Mouse (Mus musculus) naive thymus-derived CD4-positive, alpha-beta T cell, adult 2 months (primary cell): ENCODE results near the gene Setmar.

Experiments used
- DNase-seq: peaks from one replicate; pipeline ENCODE4 v3.0.0-alpha.2; 2011; ENCODE audit warnings: low read depth

The Setmar gene

DNA sequence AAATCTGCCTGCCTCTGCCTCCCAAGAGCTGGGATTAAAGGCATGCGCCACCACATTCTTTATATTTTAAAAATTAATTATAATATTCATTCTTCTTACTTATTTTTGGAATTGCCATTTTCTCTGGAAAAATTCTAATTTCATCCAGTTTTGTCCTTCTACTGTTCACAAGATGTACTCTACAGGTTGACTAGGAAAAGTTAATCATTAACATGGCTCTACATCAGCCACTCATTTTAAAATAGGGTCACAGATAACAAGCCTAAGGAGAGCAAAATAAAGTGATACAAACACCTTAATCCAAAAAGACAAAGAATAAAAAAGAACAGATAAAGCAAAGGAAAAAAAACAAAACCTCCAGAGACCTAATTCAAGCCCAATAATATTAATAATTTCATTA is 50.1 kb downstream of the Setmar start:
- DNase-seq, result no peak

DNA sequence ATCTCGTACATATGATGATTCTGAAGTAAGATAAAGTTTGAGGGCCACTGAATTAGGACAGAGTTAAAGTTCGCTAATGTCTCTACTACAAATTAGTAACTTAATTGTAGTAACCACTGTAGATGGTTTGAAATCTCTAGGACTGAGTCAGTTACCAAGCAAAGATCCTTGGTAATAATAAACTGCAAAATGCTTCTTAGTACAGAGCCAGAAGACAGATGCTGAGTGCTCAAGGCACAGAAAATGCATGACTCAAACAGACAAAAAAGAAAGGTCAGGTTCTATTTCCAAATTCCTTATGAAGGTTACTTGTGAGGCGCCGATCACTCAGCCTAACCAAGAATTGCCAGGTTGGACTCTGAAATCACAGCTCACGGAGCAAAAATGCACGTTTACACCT is 53.0 kb downstream of the Setmar start:
- DNase-seq, result no peak

GRCm38 (mm10) chr6:108125474-108125873 is 60.6 kb downstream of the Setmar start:
- DNase-seq, result no peak

GRCm38 (mm10) chr6:108126631-108127030 is 61.8 kb downstream of the Setmar start:
- no peak for DNase-seq
